Mouse (Mus musculus) heart, embryonic 16.5 days (tissue): ENCODE results near the gene Styx. TPM values are rescaled to one million over a fixed set of nuclear protein-coding genes. Genes with fewer than 3 reads are reported as not detected.

Experiments used
- ATAC-seq: fragments of 200-750 bp; cut with Nextera tagmentation; replicated peaks from 2 replicates; pipeline ENCODE4 v1.8.0; 2017; ENCODE audit warnings: moderate number of reproducible peaks; ENCODE audit not compliant: insufficient read depth, low FRiP score; ENCODE audit errors: extremely low read depth
- H3K27ac ChIP-seq: fragments of 300-500 bp; sonication (generic); 2 replicates; pipeline ENCODE4 v1.5.1; 2014; ENCODE audit warnings: mild to moderate bottlenecking, low read length, control low read depth, moderate library complexity
- H3K27me3 ChIP-seq: fragments of 300-500 bp; sonication (generic); 2 replicates; pipeline ENCODE4 v1.6.1; 2014; ENCODE audit warnings: low read length, mixed read lengths; ENCODE audit not compliant: control insufficient read depth, insufficient read depth
- H3K36me3 ChIP-seq: fragments of 300-500 bp; sonication (generic); 2 replicates; pipeline ENCODE4 v1.6.1; 2014; ENCODE audit not compliant: control insufficient read depth, insufficient read depth
- H3K4me1 ChIP-seq: fragments of 300-500 bp; sonication (generic); 2 replicates; pipeline ENCODE4 v1.6.1; 2014; ENCODE audit warnings: low read length, mixed read lengths; ENCODE audit not compliant: control insufficient read depth, insufficient read depth
- H3K4me2 ChIP-seq: fragments of 300-500 bp; sonication (generic); 2 replicates; pipeline ENCODE4 v1.6.1; 2014; ENCODE audit warnings: low read depth, mild to moderate bottlenecking, control low read depth, low read length
- H3K4me3 ChIP-seq: fragments of 300-500 bp; sonication (generic); 2 replicates; pipeline ENCODE4 v1.5.1; 2014; ENCODE audit warnings: mild to moderate bottlenecking, control low read depth, low read length
- H3K9ac ChIP-seq: fragments of 300-500 bp; sonication (generic); 2 replicates; pipeline ENCODE4 v1.6.1; 2014; ENCODE audit warnings: low read length, control low read depth
- H3K9me3 ChIP-seq: fragments of 300-500 bp; sonication (generic); replicated peaks from 2 replicates; pipeline ENCODE4 v1.6.1; 2016; ENCODE audit warnings: low read length; ENCODE audit not compliant: control insufficient read depth
- WGBS: fragments of 180-500 bp; shearing (Covaris S2); extraction: QIAGEN DNeasy Blood & Tissue Kit; methylation state at CpG from one replicate; pipeline ENCODE4 v1.1.7; 2014; 5-methylcytosine and 5-hydroxymethylcytosine counted together
- polyA plus RNA-seq: library from polyadenylated mRNA; unstranded; fragments of >200 nt; fragmentation: Nextera tagmentation; extraction: Ambion mirVana; gene quantifications from 2 replicates; pipeline ENCODE4 v1.2.1, GENCODE M21; 2015

The Styx gene
- polyA plus RNA-seq: 49.2 and 61.5 TPM in 2 replicates

GRCm38 (mm10) chr14:45350931-45351859, at the start of gene Styx:
Gene Styx (plus strand): TSS chr14:45351093.
- no peaks in the 10 kb centered on the region for H3K27me3 ChIP-seq
- peak within 1 kb of the TSS; percentile 81 for H3K27ac ChIP-seq
- peaks cover 15% of the 10 kb centered on the region for H3K4me1 ChIP-seq
- peak within 1 kb of the TSS; percentile 70 for H3K4me2 ChIP-seq
- under 1% methylated on average over 77 of the region's 93 CpGs for WGBS
- peak; percentile 98 for ATAC-seq
- H3K4me3 ChIP-seq: peak within 1 kb of the TSS; percentile 63
- peak within 1 kb of the TSS; percentile 76 for H3K9ac ChIP-seq
- no peaks in the 10 kb centered on the region for H3K9me3 ChIP-seq
- peaks cover 17% of the 10 kb centered on the region for H3K36me3 ChIP-seq

GRCm38 (mm10) chr14:45303939-45304338, 47.0 kb upstream of the Styx start:
- H3K9me3 ChIP-seq: no peaks in the 10 kb centered on the region
- no peak overlapping the region for H3K4me2 ChIP-seq
- H3K4me1 ChIP-seq: no peaks in the 10 kb centered on the region
- ATAC-seq: no peak
- no peaks in the 10 kb centered on the region for H3K27me3 ChIP-seq
- H3K27ac ChIP-seq: no peak overlapping the region
- WGBS: 62% methylated on average over 4 of the region's 4 CpGs
- peaks cover 29% of the 10 kb centered on the region for H3K36me3 ChIP-seq
- H3K4me3 ChIP-seq: no peak overlapping the region
- H3K9ac ChIP-seq: no peak overlapping the region

DNA sequence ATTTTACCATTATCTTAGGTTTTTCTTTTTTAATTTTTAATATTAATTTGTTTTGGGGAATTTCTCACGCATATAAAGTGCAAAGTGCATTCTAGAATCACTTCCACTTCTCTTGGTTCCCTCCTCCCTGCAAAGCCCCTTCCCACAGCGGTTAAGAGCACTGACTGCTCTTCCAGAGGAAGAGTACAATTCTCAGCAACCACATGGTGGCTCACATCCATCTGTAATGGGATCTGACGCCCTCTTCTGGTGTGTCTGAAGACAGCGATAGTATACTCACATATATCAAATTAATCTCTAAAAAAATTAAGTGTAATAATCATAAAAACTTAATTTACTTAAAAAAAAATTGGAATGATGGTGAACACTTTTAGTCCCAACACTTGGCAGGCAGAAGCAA, 46.5 kb upstream of the Styx start:
- 73% methylated on average over 4 of the region's 4 CpGs for WGBS
- H3K27me3 ChIP-seq: no peaks in the 10 kb centered on the region
- peaks cover 25% of the 10 kb centered on the region for H3K36me3 ChIP-seq
- H3K27ac ChIP-seq: no peak overlapping the region
- no peak overlapping the region for H3K4me3 ChIP-seq
- H3K9ac ChIP-seq: no peak overlapping the region
- ATAC-seq: no peak
- H3K4me1 ChIP-seq: peaks cover under 1% of the 10 kb centered on the region
- no peaks in the 10 kb centered on the region for H3K9me3 ChIP-seq
- H3K4me2 ChIP-seq: no peak overlapping the region

- peaks cover 18% of the 10 kb centered on the region for H3K36me3 ChIP-seq
- H3K4me3 ChIP-seq: no peak overlapping the region
- peaks cover 8% of the 10 kb centered on the region for H3K4me1 ChIP-seq
- H3K4me2 ChIP-seq: no peak overlapping the region
- H3K27me3 ChIP-seq: no peaks in the 10 kb centered on the region
- no peaks in the 10 kb centered on the region for H3K9me3 ChIP-seq
- WGBS: 91% methylated on average over 5 of the region's 5 CpGs
- ATAC-seq: no peak
- no peak overlapping the region for H3K27ac ChIP-seq
- no peak overlapping the region for H3K9ac ChIP-seq
Measured at GRCm38 (mm10) chr14:45305852-45306251, 45.0 kb upstream of the Styx start.

- 81% methylated on average over 8 of the region's 8 CpGs for WGBS
- ATAC-seq: no peak; the same call in 1 of the 2 replicates
- peaks cover 8% of the 10 kb centered on the region for H3K4me1 ChIP-seq
Measured at GRCm38 (mm10) chr14:45307630-45308328, 43.1 kb upstream of the Styx start.

DNA sequence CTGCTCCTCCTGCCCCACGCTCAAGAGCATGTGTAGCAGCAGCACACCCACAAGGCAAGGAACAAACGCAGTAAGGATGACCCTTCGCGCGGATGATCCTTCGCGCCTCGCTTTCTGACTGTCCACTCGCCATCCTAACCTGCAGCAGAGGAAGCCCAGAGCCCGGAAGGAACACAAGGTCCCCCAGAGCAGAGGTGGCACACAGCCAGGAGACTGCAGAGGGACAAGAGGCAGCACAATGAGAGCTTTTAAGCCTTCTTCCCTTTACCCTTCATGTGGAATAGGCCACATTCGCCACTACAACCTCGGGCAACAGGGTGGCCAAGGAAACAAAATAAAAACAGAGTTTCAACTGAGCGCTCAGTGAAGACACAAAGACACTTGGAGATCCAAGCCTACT, 41.2 kb upstream of the Styx start:
- Histone ChIP-seq H3K9me3 (no peaks in the 10 kb centered on the region), H3K4me1 (peaks cover 12% of the 10 kb centered on the region), H3K27ac (no peak overlapping the region), H3K4me3 (no peak overlapping the region), H3K9ac (no peak overlapping the region), H3K27me3 (no peaks in the 10 kb centered on the region), H3K36me3 (peaks cover 5% of the 10 kb centered on the region; the same call in 1 of the 2 replicates), H3K4me2 (no peak overlapping the region)
- no peak for ATAC-seq
- 71% methylated on average over 13 of the region's 13 CpGs for WGBS

More at GRCm38 (mm10) chr14:45307630-45308328, 43.1 kb upstream of the Styx start:
- no peaks in the 10 kb centered on the region for H3K27me3 ChIP-seq
- no peak overlapping the region for H3K4me3 ChIP-seq
- no peak overlapping the region for H3K9ac ChIP-seq
- no peak overlapping the region for H3K4me2 ChIP-seq
- H3K27ac ChIP-seq: no peak overlapping the region
- no peaks in the 10 kb centered on the region for H3K9me3 ChIP-seq
- H3K36me3 ChIP-seq: peaks cover 12% of the 10 kb centered on the region; the same call in 1 of the 2 replicates

GRCm38 (mm10) chr14:45310101-45310500, 40.8 kb upstream of the Styx start:
- no peak for ATAC-seq
- no peaks in the 10 kb centered on the region for H3K9me3 ChIP-seq
- no peaks in the 10 kb centered on the region for H3K27me3 ChIP-seq
- no peak overlapping the region for H3K4me2 ChIP-seq
- H3K27ac ChIP-seq: no peak overlapping the region
- WGBS: 84% methylated on average over 14 of the region's 14 CpGs
- no peak overlapping the region for H3K9ac ChIP-seq
- H3K4me1 ChIP-seq: peaks cover 12% of the 10 kb centered on the region
- H3K36me3 ChIP-seq: peaks cover 3% of the 10 kb centered on the region; the same call in 1 of the 2 replicates
- H3K4me3 ChIP-seq: no peak overlapping the region

DNA sequence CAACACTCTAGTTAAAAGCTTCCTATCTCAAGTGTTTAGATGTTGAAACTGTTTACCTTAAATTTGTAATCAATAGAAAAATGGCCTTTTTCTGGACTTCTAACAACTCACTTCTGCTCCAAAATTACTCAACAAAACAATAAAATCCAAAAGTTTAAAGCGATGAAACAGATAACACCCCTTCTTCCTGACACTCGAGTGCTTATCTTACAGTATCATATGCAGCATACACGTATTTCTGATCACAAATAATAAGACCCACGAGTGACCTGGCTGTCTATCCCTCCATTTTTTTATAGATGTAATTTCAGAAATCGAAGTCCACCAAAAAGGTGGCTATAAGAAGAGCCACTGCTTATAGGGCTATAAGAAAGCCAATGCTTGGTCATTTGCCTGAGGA, 34.0 kb upstream of the Styx start:
- Histone ChIP-seq H3K36me3 (no peaks in the 10 kb centered on the region), H3K27ac (no peak overlapping the region), H3K4me3 (peak overlapping the region; percentile 95), H3K27me3 (no peaks in the 10 kb centered on the region), H3K9ac (peak overlapping the region; percentile 94), H3K4me2 (peak overlapping the region; percentile 72), H3K9me3 (no peaks in the 10 kb centered on the region), H3K4me1 (peaks cover 28% of the 10 kb centered on the region)
- WGBS: 43% methylated on average over 5 of the region's 5 CpGs
- ATAC-seq: no peak
